Mouse (Mus musculus): ENCODE results near the gene Kif14. TPM values are rescaled to one million over a fixed set of nuclear protein-coding genes. Genes with fewer than 3 reads are reported as not detected.
A peak's percentile ranks its signal among the peaks of the same experiment; 100 is the strongest.
"Not testable (repeated sequence)": the region's sequence is repeated elsewhere in the genome, so short reads cannot be mapped to it uniquely, and the experiment has no call there.

The Kif14 gene
- total RNA-seq, 2 experiments from 2014 or later = 0.22 to 0.25 TPM

DNA sequence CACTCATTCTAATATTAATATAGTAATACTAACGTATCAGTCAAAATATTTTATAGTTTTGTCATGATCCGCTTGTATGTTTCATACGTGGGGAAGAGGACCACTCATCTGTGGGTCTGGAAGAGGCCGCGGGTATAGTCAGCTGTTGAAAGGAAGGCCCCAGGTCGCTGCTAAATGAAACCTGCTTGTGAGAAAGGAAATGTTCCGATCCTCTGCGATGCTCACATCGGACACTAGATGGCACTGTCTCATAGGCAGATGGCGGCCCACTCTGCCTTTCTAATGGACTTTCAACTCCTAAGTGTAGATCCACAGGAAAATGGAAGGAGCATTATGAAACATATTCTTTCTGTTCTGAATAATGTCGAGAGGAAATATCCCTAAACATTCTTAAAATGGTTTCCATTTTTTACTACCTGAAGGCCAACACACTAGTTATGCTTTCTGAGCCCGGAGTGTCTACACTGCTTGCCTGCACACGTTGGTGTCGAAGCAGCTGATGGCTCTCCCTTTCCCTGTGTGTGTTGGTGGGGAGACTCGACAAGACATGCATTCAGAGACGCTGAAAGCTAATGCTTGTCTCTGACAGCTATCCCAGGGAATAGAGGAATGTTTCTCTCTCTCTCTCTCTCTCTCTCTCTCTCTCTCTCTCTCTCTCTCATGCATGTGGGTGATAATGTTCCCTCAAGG, 84.9 kb downstream of the Kif14 start:
- DNase-seq = peak; percentile 72 to 82
- intact Hi-C loops (cut with DNase I) = loop anchor here (1.0 to 10.0 kb wide), 4 partner anchors 188 to 1494 kb away; no protein-coding TSS in a partner anchor

DNA sequence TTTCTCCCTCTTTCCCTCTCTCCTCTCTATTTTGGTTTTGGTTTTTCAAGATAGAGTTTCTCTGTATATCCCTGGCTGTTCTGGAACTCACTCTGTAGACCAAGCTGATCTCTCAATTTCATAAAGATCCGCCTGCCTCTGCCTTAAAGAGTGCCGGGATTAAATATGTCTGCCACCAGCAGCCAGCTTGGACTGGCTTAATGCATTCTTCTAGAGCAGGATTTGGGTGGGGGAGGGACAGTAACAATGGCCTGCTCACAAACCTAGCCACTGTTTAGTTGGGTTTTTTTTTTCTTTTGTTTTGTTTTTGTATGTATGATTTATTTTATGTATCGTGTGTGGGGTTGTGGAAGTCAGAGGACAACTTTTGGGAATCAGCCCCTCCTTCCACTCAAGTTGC, 88.5 kb downstream of the Kif14 start:
- intact Hi-C loops (cut with DNase I) = loop anchor here (10.0 kb wide), 1 partner anchor 1490 kb away; no protein-coding TSS in a partner anchor
- no peak for DNase-seq

DNA sequence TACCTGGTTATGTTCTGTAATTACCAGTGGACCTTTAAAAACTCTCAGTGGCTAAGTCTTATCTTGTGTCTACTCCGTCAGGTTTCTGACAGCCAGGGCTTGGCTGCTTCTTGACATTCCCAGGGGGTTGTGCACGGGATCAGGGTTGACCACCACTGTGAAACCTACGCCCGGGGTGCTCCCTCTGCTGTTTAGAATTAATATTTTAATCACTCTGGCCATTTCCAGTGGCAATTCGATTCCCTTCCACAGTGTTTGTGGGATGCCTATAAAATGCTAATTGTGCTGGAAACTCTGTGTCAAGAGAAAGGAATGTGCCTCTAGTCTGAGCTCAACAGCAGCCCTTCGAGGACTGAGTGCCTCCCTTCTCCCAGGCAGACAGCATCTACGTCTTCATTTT, 89.7 kb downstream of the Kif14 start:
- intact Hi-C loops (cut with DNase I) = loop anchor here (10.0 kb wide), 1 partner anchor 1489 kb away; no protein-coding TSS in a partner anchor
- DNase-seq = peak; percentile 20 to 24

DNA sequence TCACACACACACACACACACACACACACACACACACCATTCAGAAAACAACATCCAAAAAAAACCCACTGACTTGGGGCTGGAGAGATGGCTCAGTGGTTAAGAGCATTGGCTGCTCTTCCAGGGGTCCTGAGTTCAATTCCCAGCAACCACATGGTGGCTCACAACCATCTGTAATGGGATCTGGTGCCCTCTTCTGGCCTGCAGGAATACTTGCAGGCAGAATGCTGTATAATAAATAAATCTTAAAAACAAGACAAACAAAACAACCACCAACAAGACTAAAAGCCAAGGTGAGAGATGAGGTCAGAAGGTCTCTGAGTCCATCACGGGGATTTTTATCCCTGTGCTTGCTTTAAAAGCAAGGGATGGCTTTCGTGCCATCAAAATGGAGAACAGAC, 90.5 kb downstream of the Kif14 start:
- intact Hi-C loops (cut with DNase I) = loop anchor here (10.0 kb wide), 1 partner anchor 1488 kb away; no protein-coding TSS in a partner anchor

DNA sequence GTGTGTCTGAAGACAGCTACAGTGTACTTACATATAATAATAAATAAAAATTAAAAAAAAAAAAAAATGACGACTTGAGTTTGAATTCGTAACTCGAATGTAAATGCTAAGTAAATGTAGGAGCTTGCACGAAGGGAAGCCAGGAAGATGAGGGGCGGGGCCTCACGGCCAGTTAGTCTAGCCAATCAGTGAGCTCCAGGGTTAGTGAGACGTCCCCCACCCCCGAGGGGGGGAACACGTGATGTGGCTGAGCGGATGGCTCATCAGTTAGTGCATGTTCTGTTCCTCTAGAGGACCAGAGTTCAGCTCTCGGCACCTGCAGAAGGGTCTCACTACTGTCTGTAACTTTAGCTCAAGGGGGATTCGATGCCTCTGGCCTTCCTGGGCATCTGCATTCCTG, 91.3 kb downstream of the Kif14 start:
- no peak for DNase-seq
- intact Hi-C loops (cut with DNase I) = loop anchor here (10.0 kb wide), 1 partner anchor 1487 kb away; no protein-coding TSS in a partner anchor

More for the DNA sequence above, 90.5 kb downstream of the Kif14 start:
- DNase-seq = not testable (repeated sequence)

DNA sequence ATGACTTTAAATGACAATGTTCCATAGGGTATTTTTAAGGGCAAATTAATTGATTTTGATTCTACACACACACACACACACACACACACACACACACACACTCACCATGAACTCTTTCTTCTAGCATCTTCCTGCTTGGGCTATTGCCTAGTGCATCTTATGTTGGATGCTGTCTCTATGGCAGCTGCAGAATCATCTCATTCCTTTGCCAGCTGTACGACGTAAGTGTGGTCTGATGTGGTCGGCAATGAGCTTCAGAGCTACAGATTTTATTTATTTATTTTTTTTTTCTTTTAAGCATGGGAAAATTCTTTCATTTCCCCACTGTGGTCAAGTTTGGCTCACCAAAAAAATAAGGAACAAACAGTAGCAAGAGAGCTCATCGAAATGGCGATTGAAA, 92.6 kb downstream of the Kif14 start:
- intact Hi-C loops (cut with DNase I) = loop anchor here (10.0 kb wide), 1 partner anchor 1486 kb away; no protein-coding TSS in a partner anchor
- DNase-seq = no peak

DNA sequence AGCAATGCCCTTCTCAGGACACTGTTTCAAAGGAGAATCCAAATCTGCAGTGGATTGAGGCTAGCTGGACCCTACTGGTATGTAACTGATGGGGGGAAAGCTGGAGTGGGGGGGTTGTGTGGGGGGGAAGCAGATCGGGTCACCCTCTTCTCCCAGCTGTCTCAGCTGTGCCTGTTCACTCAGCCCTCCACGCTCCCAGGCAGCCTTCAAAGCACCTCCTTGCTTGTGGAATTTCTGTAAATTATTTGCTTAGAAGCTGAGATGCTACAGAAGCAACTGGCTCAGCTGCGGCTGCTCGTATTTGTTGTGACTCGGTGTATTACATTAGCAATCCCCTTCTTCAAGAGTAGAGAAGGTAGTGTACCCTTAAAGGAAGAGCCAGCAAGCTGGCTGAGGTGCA, 93.1 kb downstream of the Kif14 start:
- DNase-seq = no peak
- intact Hi-C loops (cut with DNase I) = loop anchor here (10.0 kb wide), 1 partner anchor 1486 kb away; no protein-coding TSS in a partner anchor

DNA sequence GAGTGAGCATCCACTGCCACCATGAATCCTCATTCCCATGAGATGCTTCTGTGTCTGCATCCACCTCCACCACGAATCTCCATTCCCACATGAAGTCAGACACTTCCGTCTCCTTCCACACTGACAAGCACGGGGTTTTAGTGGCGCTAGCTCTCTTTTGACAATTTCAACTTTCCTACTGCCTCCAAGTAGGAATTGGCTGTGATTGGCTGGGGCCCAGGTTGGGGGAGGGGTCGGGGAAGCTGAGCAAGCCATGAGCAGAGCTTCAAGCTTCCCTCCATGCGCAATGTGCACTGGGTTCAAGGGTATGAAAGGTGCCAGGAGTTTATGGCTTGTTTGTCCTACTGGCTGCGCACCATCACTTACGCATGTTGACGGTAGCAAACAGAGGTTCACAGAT, 93.6 kb downstream of the Kif14 start:
- intact Hi-C loops (cut with DNase I) = loop anchor here (10.0 kb wide), 1 partner anchor 1485 kb away; no protein-coding TSS in a partner anchor
- DNase-seq = no peak

DNA sequence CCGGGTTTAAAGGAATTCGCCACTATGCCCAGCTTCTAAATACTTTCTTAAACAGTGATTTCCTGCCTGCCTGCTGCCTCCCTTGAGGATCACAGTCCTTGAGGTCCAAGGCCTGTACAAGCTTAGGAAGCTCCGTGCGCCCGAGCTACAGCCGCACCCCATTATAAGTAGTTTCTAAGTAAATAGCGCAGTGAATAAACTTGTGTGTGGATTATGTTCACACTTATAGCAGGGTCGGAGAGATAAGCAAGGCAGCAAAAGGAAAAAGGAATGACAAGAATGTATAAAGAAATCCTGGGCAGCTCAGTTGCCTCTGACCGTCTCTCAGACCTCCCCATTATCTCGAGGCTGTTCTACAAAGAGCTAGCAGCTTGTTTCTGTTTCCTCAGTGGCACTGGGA, 95.7 kb downstream of the Kif14 start:
- DNase-seq = no peak
- intact Hi-C loops (cut with DNase I) = no loop called here

DNA sequence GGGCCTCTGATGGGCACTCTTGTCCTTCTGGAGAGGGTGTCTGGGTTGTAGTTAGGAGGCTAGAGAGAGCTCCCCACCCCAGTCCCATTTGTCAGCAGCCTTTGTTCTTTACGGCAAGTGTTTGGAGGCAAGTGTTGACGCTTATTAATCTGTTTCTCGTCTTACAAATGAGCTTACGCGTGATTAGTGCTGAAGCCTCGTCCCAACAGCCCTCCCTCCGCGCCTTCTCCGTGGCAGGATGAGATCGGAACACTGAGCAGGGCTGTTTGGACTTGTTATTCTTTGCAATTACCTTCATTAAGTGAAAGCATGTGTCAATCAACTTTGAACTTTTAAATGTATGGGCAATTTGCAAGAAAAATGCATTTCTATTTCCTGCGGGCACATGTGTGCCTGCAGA, 97.0 kb downstream of the Kif14 start:
- intact Hi-C loops (cut with DNase I) = no loop called here
- DNase-seq = no peak

DNA sequence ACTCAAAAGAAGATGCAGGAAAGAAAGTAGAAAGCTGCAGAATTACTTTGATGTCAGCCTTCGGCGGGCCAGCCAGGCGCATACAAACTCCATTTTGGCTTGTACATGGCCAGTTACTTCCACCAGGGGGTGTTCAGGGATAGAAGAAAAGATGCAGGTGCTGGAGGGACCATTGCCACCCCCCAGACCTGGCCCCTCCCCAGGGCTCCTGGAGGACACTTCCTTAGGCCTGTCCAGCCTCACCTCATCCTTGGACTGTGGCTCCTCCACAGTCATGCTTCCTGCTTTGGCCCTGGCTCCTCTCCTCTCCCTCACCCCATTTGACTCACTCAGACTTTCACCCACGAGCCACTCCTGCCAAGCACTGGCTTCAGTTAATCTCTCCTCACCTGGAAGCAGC, 98.8 kb downstream of the Kif14 start:
- intact Hi-C loops (cut with DNase I) = no loop called here
- DNase-seq = no peak

DNA sequence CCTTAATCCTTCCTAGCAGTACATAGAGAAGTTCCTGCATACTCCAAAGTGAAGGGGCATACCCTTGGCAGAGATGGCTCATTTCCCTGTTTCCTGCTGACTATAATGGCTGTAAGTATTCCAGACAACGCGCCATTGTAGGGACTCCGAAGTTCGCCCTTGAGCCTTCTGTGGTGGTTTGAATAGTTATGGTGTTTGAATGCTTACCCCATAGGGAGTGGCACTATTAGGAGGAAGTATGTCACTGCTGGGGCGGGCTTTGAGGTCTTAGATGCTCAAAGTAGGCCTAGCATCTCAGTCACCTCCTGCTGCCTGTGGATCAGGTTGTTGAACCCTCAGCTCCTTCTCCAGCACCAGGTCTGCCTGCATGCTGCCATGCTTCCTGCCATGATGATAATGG, 100.2 kb downstream of the Kif14 start:
- intact Hi-C loops (cut with DNase I) = no loop called here
- DNase-seq = no peak

DNA sequence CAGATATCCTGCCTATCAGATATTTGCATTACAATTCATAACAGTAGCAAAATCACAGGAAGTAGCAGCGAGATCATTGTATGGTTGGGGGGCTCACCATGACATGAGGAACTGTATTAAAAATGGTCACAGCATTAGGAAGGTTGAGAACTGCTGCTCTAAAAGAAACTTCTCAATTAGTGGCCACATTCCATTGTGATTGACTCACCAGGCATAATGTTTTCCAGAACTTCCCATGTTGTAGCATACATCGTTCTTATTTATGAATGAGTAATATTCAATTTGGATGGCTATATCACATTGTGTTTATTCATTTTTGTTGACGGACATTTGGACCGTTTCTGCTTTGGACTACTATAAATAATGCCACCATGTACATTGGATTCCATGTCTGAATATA, 101.5 kb downstream of the Kif14 start:
- no peak for DNase-seq
- intact Hi-C loops (cut with DNase I) = no loop called here

DNA sequence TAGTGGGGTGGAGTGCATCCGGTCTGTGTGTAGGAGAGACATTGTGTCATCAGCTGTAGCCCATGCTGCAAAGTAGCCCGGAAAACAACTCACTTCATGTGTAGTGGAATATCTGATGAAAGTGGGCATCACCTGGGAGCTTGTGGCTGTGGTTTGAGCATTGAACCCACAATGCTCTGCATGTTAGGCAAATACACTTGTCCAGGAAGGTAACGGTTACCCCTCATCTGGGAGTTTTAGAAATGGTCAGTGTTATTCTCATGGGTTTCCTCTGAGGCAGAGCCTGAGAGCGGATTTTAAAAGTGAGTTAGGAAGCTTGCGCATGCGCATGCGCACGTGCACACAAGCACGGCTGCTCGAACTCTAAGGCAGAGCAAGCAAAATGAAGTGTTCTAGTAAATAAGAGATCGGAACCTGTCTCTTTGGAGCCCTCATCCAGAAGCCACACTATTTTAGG, 102.6 kb downstream of the Kif14 start:
- no peak for DNase-seq
- intact Hi-C loops (cut with DNase I) = no loop called here

DNA sequence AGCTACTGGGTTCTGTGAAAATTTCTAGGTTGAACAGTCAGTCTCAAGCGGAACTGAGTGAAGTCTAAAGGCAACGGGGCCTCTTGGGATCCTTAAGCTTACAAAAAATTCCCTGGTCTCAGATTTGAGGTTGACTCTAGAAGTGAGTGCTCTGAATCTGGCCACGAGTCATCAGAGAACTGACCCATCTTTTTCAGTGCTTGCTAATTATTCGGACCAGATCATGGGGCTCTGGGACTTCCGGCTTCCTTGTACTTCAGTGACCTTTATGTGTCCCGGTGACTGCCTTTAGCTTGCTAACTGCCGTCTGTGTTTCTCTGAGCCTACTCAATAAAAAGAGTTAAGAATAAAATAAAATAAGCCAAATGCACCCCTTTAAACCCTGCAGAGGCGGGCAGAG, 103.1 kb downstream of the Kif14 start:
- intact Hi-C loops (cut with DNase I) = no loop called here
- DNase-seq = no peak

DNA sequence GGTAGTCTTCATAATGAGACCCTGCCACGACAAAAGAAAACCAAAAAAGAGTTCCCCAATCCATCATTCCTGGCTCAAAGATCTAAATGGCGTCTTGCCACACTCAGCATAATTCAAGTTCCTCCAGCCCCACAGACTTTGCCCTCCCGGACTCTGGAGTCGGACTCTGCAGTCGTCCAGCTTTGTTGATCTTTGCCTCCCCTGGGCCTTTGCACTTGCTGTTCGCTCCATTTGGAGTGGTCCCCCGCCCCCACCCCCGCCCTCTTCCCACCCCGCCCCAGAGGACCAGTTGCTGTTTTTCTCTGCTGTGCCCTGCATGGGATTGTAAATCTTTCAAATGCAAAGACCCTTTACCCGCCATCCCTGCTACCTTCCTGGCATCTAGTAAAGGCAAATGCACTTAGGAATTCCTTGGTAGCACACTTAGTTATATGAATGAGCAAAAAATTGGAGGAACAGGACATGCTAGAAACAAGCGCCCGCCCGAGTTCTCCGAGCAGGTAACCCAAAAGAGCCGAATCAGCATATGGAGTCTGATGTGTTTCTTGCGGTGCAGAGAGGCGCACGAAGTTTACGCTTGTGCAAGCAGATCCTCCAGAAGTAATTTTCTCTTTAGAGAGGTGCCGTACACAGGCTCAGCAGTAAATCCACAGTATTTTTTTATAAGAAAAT, 103.6 kb downstream of the Kif14 start:
- DNase-seq = peak in 1 of 2 experiments; percentile 3
- intact Hi-C loops (cut with DNase I) = no loop called here

DNA sequence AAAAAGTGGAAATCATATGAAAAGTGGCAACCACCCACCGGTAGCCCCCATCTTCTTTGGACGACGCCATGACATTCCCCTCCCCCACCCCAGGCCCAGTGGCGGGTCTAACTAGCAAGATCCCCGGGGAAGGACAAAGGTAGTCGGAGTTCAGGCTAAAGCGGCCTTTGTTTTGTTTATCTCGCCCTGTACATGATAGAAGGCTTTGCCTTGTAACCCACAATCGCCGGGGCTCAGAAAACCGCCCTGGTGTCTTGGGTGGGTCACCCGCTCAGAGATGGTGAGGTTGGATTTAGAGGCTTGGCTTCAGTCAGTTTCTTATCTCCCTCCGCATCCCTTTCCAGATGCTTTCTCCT, 104.1 kb downstream of the Kif14 start:
- intact Hi-C loops (cut with DNase I) = no loop called here

DNA sequence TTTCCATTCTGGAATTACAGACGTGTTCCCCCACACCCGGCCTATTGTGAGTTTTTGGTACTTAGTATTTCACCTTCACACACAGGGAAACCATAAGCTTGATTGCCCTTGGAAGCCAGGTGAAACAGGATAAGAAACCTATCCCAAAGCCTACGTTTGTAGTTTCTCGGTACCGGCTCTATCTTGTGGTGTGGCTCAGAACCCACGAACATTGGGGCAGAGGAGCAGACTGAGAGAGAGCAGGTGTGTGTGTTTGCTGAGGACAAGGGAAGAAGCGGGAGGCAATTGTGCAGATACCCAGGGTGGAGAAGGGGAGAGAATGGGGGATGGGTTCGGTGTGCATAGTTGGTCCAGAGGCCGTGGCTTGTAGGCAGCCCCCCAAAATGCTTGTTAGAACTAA, 104.8 kb downstream of the Kif14 start:
- intact Hi-C loops (cut with DNase I) = no loop called here
- no peak for DNase-seq

More for the DNA sequence above, 104.1 kb downstream of the Kif14 start:
- DNase-seq = no peak

DNA sequence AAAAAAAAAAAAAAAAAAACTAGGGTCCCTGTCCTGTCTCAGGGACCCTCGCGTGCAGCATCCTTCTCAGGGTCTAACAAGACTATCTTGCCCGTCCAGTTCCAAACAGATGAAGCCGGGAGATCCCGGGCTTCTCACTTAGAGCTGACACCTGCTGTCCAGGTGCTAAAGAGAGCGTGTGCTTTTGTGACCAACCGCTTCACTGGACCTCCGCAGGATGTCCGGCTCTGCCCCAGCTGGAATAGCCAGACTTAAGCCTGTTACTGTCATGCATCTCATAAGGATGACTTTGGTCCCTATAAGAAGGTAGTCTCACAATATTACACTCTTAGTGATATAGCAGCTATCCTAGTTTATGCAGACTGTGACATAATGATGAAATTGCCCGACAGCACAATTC, 105.4 kb downstream of the Kif14 start:
- DNase-seq = no peak
- intact Hi-C loops (cut with DNase I) = no loop called here

DNA sequence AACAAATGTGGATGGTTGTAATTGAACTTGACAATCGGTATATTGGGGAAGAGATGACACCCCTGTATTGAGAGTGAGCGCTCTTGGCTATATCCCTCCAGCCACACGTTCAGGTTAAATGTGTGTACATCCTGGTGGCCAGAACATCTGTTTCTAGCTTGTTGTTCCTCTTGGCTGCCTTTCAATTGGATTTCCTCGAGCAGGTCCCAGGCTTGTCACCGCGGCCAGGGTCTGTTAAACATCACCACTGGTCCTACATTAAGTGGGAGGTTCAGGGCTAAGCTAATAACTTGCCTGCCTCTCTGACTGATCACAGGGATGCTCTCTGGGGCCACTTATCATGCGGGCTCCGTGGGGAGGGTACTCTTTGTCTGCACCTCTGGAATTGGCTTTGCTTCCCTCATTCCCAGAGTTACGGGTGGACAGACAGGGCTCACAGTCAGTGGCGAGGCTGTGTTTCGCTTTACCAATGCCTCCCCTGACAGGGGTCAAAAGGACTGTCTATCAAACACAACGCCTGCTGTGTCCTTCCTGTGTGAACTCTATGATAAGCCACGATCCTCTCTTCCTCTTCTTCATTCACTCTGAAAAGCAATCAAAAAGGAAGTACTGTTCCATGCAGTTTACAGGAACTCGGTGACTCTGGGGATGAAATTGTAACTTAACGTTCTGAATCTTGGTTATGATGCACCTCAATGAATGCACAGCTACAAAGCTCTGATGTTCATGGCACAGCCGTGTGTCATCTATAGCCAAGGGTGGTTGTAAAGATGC, 111.9 kb downstream of the Kif14 start:
- no peak for DNase-seq
- intact Hi-C loops (cut with DNase I) = no loop called here

DNA sequence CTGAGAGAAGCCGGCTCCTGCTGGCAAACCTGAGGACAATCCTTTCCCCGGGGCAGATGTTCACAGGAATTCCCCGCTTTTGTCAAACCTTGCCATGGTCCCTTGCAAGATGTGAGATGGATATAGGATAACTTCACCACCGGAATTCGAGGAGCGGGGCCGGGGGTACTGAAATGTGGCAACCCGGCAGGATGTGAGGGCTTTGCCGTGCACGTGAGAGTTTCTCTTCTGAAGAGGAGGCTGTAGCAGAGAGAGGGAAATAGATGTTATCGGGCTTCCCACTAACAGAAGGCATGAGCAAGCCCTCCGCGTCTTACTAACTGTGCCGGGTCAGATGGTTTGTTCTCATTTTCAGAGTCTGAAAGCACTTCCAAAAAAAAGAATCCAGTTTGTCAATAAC, 113.2 kb downstream of the Kif14 start:
- DNase-seq = no peak
- intact Hi-C loops (cut with DNase I) = no loop called here
